Mouse (Mus musculus) skeletal muscle tissue, postnatal 0 days (tissue): ENCODE measurements around the gene Col9a1. TPM values are rescaled to one million over a fixed set of nuclear protein-coding genes. Genes with fewer than 3 reads are reported as not detected.

Source experiments
- polyA plus RNA-seq: library from polyadenylated mRNA; unstranded; fragments of >200 nt; fragmentation: Nextera tagmentation; extraction: Ambion mirVana; gene quantifications from 2 replicates; pipeline ENCODE4 v1.2.1, GENCODE M21; 2015

The Col9a1 gene
- 0.28 and 4.5 TPM in 2 replicates for polyA plus RNA-seq

DNA sequence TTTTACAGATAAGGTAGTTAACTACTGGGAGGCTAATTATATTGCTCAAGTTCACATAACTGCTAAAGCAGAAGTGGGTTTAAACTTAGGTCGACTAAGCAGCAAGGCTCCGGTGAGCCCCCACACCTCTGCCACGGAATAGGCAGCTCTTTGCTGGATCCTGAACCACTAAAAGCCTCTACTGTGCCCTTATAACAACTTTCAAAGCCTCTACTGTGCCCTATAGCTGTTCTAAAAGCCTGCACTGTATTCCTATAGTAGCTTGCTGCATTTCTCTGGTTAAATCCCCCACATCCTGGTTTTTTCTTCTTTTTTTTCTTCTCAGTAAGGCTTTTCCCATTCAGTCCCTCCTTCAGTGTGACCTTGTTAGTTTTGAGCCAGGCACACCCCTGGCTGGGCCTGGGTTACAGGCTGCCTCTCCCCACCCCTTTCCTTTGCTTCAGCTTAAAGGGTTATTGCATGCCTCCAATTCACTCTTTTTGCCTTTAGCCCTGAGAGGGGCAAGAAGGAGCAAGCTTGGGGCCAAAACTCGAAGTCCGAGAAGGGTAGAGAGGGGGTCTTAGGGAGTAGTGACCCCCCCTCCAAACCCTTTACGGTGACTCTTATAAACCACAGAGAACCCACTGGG lies at the start of gene Col9a1:
TSS of gene Col9a1 (plus strand) at position 387 of the 628 bp plus-strand sequence.

Other genes with a start within 250 kb of the Col9a1 start
- gene Sdhaf4, start 172.0 kb upstream of the Col9a1 start, polyA plus RNA-seq: 134 and 135 TPM in 2 replicates
- gene Fam135a, start 77.3 kb upstream of the Col9a1 start, polyA plus RNA-seq: 14.7 and 18.5 TPM in 2 replicates